Mouse (Mus musculus) monocyte, adult 5-6 weeks (primary cell): ENCODE measurements around the gene Batf. TPM values are rescaled to one million over a fixed set of nuclear protein-coding genes. Genes with fewer than 3 reads are reported as not detected.

ENCODE experiments used
- ATAC-seq: fragments of 153-309, 156-312 bp; replicated peaks from 2 replicates; pipeline ENCODE4 v1.8.0; 2017; ENCODE audit warnings: mild to moderate bottlenecking; ENCODE audit not compliant: low TSS enrichment, insufficient number of reproducible peaks, severe bottlenecking, poor library complexity, low FRiP score
- total RNA-seq: library from RNA; stranded (forward); fragments of 200-1000, 200-491, 200-594 nt; gene quantifications from 3 replicates; pipeline ENCODE4 v1.2.3, GENCODE M21; 2017

The Batf gene
- total RNA-seq, 1 experiment from 2014 or later: 28.7 TPM

- no peak for ATAC-seq
Measured at GRCm38 (mm10) chr12:85708556-85708955, 22.1 kb downstream of the Batf start.

- ATAC-seq: peak; percentile 89
Measured at GRCm38 (mm10) chr12:85710695-85711094, 24.2 kb downstream of the Batf start.

- ATAC-seq: 0 out of 2 replicates have a peak, but pooled peaks have one; percentile 9
Measured at GRCm38 (mm10) chr12:85712587-85712986, 26.1 kb downstream of the Batf start.

- no peak for ATAC-seq
Measured at GRCm38 (mm10) chr12:85714126-85714525, 27.7 kb downstream of the Batf start.

GRCm38 (mm10) chr12:85725306-85725705 is 38.8 kb downstream of the Batf start:
- no peak for ATAC-seq

GRCm38 (mm10) chr12:85726729-85727397 is 40.4 kb downstream of the Batf start:
- ATAC-seq: no peak

- ATAC-seq: no peak
Measured at GRCm38 (mm10) chr12:85728181-85728580, 41.7 kb downstream of the Batf start.

GRCm38 (mm10) chr12:85729022-85729944 is 42.8 kb downstream of the Batf start:
- ATAC-seq: peak; percentile 90

GRCm38 (mm10) chr12:85729945-85730290 is 43.4 kb downstream of the Batf start:
- no peak for ATAC-seq

- ATAC-seq: no peak
Measured at GRCm38 (mm10) chr12:85736203-85736602, 49.7 kb downstream of the Batf start.

GRCm38 (mm10) chr12:85736960-85737359 is 50.5 kb downstream of the Batf start:
- ATAC-seq: no peak

- ATAC-seq: peak; percentile 59
Measured at GRCm38 (mm10) chr12:85745827-85746695, 59.6 kb downstream of the Batf start, which contains the start of gene Flvcr2. TSS of gene Flvcr2 (plus strand) at chr12:85746539.

GRCm38 (mm10) chr12:85746696-85747219 is 60.3 kb downstream of the Batf start:
- no peak; the same call in 1 of the 2 replicates for ATAC-seq

GRCm38 (mm10) chr12:85747343-85747742 is 60.9 kb downstream of the Batf start:
- ATAC-seq: no peak

- ATAC-seq: no peak
Measured at GRCm38 (mm10) chr12:85749861-85750260, 63.4 kb downstream of the Batf start.

- ATAC-seq: no peak
Measured at GRCm38 (mm10) chr12:85752116-85752515, 65.6 kb downstream of the Batf start.

- no peak for ATAC-seq
Measured at GRCm38 (mm10) chr12:85753223-85753622, 66.8 kb downstream of the Batf start.

GRCm38 (mm10) chr12:85754611-85755265 is 68.3 kb downstream of the Batf start:
- no peak for ATAC-seq
